Mouse (Mus musculus) right cerebral cortex, postnatal 14 days (tissue): ENCODE data around the gene Cntn2.
A peak's percentile ranks its signal among the peaks of the same experiment; 100 is the strongest.

Source experiments
- DNase-seq: peaks from one replicate; pipeline ENCODE4 v3.0.0; 2022

Cntn2 gene

DNA sequence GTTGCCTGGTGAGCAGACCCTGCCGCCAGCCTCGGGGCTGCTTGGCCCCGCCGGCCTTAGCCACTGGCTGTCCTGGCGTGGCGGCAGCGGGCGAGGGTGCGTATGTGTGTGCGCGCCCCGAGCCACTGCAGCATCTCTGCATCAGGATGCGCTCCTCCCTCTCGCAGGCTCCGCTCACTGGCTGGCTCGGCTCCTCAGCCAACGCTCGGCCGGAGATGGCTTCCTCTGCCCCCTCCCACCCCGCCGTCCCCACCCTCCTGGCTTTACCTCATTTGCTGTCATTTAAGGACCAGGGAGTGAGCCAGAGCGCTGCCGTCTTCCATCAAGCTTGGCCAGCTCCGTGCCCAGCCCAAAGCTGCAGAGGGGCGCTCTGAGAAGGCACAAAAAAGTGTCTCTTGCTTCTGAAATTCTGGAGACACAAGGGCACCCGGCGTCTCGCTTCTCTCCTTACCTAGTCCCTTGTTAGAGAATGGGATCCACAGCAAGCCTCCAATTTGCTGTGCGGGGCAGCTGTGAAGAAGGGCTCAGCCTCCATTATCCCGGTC is at the start of gene Cntn2:
Cntn2 (minus strand) TSS at position 495 of the 545 bp plus-strand sequence.
- DNase-seq: peak; percentile 72

DNA sequence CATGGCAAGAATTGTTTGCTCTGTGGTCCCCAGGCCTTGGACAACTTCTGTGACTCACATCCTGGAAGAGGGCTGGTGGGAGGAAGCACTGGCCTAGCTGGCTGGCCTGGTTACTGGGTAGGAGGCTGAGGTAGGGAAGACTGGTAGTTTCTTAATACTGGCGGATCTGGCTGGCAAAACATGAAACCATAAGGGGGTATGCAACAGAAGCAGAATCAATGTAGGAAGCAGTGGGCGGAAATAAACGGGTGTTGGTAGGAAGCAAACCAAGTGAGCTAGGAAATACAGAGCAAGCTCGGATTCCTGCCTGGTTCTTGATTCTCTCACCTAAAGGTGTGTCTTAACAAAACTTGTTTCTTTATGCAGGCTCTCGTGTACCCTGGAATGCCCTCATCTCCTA is 49.1 kb upstream of the Cntn2 start:
- DNase-seq: no peak

DNA sequence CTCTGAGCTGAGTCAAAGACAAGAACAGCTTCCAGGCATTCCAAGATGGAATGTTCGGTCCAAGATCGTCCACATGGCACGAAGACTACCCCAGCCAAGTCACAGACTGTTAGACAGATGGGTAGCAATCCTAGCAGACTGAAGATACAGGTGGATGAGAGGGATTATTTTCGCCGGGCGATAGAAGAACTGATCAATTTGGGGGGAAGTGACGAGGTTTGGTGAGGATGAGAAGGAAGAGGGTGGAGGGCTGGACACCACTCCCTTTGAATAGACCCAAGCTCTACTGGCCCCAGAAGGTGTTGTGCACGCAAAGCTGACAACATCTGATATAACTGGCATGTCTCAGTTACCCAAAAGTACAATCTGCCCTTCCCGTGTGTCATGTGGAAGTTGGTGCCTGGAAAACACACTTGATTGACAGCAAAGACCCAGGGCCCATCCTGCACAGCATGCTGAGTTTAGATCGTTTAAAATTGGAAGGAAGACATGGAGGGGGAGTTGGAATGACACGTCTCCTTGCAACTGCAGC is 48.4 kb upstream of the Cntn2 start:
- DNase-seq: no peak

DNA sequence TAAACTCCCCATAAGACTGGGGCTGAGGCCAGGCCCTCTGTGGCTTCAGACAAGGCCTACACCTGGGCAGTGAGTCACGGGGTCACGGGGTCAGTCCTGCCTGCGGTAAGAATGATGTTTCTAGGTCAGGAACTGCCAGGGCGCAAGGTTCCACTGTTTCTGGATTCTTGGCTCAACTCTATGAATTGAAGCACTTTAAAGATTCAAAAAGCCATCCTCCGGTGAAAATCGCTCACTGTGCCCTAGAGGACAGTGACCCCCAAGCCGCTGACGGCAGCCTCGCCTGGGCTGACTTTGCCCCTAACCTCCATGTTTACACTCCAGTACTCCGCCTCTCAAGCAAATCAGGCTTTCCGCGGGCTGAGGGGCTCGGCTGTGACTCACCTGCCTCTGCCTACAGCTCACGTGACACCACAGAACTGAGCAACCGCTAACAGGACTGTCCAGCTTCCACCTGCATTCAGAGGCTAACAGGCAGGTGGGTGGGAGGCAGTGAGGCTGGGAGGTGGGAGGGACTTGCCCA is 43.7 kb upstream of the Cntn2 start:
- no peak for DNase-seq

DNA sequence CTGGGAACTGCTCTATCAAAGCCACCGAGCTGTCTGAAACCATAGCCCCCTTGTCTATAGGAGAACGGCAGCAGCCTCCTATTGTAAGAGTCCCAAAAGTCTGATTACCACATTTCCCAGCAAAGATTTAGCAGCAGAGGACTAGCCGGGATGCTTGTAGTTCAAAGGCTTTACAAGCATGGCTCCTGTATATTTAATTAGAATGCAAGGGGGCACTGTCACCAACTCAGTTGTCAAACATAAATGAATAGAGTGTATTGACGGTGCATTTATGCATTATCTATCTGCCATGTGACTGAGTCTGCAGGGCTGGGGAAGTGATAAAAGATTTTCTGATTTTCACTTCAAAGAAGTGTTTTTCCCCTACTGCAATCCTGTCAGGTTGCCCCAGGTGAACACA is 42.3 kb upstream of the Cntn2 start:
- no peak for DNase-seq

DNA sequence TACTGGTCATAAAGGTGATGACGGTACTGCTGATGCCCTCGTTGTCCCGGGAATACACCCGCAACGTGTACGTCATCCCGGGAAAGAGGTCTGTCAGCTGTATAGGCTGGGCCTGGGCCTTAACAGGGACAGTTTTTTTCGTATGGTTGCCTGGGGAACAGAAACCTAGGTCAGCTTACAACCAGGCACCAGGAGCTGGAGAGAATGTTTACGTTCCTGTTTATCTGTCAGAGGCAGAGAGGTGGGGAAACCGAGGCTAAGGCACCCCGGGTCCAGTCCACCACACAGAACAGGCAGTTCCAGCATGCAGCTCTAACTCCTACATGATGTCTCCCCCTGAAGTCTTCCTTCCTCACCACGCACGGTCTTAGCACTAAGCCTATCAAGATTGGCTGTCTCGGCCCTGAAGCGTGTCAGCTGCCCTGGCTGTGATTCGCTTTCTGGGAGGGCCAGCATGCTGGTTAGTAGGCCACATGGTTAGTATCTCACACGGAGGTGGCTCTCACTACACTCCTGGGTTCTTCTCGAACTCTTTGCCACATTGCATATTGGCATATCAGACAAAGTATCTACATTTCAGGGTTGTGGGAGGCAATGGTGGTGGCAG is 40.0 kb upstream of the Cntn2 start:
- no peak for DNase-seq

DNA sequence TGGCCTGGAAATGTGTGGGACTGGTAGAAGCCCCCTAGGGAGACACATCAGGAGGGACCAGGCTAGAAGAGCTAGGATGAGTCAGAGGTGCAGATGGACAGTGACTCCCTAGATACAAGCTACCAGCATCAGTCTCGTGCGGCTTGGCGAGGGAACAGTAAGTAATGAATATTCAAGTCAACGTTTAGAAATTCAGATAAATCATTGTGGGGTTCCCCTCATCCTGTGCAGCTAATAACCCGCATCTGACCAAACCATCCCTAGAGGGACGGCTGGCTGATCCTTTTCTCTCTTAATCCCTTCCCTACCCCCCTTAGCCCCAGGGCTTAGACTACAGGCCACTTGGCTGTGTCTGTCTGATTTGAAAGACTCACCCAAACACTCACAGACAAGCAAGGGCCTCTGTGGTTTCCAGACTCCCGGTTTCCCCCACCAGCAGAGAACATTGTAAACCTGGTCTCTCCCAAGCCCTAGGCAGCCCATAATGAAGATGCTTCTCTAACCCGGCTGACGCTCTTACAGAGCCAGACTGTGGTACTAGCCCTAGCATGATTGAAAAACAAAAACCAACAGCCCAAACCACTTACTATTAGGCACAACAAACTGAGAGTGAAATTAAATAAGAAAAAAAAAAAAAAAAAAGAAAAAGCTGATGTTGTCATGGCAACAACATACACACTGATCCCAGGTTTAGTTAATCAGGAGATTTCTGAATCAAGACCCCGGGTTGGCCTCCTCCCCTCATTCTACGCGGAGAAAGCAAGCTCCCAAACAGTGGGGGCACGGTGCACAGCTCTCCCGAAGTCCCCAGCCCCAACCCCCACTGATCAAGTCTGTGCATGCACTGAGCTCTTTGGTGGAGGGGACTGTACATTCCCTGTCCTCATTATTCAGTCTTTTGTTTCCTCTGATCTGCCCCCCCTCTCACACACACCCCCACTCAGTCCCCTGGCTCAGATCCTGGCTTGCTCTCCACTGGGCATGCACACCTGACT is 39.1 kb upstream of the Cntn2 start:
- no peak for DNase-seq

DNA sequence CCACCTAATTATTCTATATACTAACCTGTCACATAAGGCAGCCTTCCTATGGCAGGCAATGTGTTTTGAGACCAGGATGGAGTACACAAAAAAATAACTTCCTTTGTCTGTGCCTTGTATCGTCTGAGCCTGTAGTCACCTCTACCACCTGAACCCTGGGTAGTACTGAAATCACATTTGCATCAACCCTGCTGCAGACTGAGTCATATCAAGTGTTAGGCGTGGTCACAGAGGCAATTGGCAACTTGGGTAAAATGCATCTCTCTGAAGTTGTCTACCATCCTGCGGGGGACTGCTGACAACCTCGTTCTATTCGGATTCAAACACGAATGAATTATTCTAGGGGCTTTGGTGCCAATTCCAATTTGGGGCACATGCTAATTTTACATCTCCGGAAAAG is 37.0 kb upstream of the Cntn2 start:
- no peak for DNase-seq

DNA sequence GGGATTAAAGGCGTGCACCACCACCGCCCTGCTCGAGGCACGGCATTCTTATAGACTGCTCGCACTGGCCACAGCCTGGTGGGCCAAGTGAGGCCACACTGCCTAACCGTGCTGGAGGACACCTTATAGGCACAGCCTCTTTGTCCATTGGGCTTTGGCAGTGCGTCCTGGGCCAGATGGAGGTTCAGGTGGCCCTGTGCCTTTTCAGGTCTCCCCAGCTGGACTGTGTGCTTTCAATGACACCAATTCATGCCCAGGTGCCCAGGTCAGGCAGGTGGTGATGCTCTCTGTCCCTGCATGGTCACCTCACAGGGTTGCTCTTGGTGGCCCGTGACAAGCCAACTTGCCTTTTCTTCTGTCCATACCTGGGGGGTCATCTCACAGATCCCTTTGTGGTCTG is 33.8 kb upstream of the Cntn2 start:
- DNase-seq: no peak

DNA sequence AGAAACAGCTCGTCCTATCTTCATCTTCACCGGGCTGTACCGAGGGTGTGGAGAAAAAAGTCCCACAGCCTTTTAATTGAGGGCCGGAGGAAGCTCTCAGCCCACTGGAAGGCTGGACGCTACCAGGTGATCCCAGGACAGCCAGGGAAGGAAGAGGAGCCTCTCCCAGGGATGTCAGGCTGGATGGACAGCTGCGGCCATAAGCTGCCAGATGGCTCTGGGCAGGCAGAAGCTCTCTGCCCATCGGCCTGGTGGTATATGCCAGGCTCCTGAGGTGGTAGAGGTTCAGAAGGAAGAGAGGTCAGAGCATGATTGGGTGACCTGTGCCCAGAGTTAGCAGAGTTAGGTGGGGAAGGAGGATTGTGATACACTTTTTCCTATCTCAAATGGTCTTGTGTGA is 29.8 kb upstream of the Cntn2 start:
- DNase-seq: no peak

DNA sequence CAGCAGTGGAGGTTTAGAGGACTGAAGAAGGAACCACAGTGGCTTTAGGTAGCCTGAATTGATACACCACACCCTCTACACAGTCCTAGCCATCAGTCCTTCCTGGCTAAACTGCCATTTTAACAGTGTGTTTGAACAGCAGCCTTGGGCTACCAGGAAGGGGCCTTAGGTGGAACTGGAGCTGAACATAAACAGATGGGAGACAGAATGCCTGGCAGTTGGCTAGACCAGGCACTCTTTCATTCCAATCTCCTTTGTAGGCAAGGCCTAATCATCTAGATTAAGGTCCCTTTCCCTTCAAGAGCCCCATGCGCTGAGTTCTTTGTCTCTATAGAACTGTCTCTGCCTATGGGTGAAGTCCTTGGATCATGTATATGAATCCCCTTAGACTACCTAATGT is 28.6 kb upstream of the Cntn2 start:
- DNase-seq: no peak

DNA sequence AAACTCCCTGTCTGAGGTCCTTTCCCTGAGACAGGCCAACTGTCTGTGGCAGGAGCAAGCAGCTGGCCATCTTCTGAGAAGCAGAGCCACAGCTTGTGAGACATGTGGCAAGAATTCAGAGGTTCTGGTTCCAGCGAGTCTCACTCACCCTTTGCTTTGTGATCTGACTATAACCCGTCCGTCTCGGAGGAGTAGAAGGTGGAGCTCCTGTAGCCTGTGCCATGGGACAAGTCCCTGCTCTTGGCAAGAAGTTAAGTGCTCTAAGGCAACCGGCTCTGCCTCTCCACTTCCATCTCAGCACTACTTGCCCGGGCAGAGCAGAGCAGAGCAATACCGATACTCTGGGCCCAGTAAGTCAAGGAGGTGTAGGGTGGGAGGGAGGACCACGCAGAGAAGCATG is 27.9 kb upstream of the Cntn2 start:
- DNase-seq: no peak

DNA sequence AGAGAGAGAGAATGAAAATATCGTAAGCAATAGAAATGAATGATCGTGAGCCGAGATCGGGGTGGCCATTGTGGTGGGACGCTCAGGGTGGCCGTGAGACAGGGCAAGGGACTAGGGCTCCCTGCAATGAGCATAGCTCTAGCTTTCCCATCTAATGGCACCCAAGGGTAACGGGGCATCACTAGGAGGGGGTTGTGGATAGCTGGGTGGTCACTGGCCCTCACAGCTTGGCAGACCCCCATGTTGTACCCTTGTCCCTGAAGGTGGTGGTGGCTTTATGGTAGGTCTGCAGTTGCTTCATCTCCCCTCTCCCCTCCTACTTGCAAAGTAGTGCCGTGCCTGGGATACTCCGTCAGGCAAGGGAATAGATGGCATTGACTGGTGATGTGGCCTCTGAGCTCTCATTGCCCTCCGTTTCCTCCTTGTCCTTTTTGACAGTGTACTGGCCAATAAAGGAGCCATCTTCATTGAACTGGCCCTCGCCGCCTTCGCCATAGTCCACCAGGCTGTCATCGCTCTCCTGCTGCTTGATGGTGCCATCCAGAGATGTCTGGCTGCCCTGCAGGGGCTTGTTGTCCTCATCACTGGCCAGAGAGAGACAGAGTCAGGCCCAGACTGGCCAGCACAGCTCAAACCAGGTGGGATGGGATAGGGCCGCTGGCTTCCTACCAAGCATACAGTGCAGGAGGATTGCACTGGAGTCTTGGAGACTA is 27.2 kb upstream of the Cntn2 start:
- no peak for DNase-seq

DNA sequence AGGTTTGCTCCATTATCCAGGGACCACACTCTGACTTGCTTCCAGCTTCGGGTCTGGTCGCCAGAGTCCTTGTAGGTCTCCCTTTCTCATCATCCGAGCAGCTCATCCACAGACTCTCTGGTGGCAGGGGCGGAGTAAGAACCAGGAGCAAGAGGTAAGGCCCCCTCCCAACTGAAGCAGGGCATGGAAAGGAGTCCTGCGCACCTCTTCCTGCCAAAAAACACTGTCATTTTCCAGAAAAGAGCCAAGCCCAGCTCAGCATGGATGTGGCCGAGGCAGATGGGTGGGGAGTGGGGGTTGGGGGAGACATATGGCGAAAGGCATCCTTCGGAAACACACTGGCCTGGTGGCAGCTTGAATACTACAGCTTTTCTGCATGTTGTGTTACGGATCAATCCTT is 26.5 kb upstream of the Cntn2 start:
- no peak for DNase-seq

DNA sequence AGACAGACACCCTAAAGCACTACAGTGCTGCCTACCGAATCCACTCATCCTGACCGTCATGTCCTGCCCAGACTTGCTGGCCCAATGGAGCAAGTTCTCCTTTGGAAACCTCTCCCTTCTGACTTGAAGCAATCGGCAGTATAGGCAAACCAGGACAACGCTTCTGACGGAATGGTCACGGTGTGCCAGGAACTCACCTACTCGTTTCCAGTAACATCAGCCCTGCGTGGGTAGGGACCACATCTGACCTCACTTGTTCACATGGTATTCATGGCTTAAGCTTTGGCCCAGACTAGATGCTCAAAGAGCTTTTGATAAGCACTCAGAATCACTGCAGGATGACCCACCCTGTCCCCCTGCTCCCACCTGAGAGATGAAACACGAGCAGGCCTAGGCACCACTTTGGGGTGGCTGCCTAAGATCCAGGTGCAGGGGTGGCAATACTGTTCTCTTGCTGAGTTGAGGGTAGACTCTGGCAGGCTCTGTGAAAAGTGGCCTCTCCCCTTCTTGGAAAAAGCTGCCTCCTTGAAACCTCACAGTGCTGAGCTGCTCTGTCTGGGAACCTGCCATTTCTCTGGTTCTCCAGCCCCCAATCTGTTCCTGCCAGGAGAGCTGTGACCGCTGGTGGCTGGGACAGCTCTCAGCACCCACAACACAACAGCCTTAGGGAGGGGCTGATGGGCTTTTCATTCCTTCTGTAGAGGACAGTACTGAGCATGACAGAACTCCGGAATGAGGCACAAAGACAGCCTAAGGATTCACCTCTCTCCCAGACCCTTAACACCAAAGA is 24.5 kb upstream of the Cntn2 start:
- DNase-seq: no peak

DNA sequence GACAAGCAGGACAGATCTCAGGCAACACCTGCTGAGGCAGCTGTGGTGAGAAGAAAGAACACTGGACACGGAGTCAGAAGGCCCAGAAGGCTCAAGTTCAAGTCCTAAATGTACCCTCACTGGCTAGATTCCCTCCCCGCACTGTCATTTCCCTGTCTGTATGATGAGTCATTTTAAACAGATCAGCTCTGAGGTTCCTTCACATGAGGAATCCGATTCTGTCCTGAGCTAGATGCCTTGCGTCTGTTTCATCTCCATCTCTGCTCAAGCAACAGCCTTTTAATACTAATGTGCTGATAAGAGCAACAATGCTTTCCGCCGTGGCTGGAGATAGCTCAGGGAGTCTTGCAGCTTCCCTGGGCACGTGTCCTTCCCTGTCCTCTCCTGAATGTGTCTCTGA is 22.7 kb upstream of the Cntn2 start:
- no peak for DNase-seq

DNA sequence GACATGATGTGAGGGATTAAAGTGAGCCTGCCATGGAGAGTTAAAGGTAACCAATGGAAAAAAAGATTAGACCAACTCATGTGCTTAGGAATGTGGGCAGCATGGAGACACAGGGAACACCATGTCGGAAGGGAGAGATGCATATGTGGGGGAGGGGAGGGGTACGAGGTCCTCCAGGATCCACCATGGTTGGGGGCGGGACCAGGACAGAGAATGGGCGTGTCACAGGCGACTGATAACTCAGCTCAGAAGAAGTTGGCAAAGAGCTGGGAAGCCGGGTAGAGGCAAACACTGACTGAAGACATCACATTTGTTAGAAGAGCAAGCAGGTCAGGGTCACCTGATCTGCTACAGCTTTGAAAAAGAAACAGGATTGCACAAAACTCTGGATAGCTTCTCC is 21.9 kb upstream of the Cntn2 start:
- DNase-seq: no peak

DNA sequence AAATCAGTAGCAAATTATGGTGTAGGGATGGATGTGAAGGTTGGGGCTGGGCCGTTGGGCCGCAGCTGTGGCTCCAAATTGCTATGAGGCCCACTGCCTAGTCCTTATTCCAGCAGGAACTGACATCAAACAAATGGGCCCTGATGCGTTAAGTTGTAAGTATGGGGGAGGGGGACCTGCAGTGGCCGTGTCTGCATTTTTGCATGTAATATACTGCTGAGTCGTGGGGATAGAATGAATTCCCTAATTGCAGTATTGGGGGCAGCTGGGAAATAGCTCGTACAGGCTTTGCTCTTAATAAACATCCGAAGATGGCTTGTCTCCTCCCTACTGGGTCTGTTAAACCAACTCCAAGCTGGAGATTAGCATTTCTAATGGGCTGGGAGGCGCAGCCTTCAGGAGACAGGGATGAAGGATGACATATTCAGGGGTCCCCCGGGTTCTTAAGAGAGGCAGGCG is 19.3 kb upstream of the Cntn2 start:
- DNase-seq: no peak

DNA sequence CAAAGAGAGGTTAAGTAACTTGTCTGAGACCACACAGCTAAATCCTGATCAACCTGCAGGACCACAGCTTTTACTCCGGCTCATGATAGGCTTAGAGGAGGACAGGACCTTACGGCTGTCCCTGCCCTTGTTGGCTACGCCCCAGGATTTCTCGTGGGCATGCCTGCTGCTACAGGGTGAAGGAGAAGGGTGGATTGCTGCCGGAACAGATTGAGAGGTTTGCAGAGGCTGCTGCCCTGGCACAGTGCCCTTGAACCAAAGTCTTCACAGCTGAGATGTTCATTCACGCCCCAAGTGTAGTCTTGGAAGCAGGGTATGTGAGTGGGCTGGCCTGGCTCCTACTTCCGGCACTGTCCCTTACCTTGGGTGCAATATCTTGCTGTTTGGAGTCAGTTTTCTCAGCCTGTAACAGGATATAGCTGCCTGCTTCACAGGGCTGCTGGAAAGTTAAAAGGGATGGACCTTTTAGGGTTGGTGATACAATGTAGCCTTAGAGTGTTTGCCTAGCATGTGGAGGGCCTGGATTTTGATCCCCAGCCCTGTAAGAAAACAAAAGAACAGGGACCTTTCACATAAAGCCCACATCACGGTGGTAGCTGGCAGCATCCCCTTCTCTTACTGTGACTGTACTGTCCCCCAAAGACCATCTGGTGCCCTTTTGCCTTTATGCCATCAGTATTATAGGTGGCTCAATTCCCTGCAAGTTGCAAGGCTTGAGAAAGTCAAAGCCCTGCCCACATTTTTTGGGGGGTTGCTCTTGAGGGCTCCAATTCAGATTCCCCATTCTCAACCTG is 18.0 kb upstream of the Cntn2 start:
- no peak for DNase-seq

DNA sequence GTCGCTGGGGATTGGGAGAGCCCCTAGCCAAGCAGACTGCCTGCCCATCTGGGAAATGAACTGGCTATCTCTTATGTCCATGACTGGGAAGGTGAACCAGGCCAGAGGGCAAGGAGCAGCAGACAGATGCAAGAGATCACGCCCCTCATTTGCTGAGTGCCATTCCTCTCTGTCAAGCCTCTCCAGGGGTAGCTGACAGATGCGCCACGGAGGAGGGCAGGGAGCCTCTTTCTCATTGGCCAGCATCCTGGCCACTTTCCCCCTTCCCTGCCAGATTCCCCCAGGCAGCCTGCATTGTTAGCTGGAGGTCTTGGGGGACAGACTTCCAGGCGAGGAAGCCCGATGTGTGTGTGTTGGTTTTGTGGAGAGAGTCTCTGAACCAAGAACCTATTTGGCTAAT is 16.0 kb upstream of the Cntn2 start:
- no peak for DNase-seq
